Mouse (Mus musculus): ENCODE measurements around the gene Igsf21. TPM values are rescaled to one million over a fixed set of nuclear protein-coding genes. Genes with fewer than 3 reads are reported as not detected.

The Igsf21 gene
- polyA plus RNA-seq, 1 experiment: 0.35 TPM

- no peak for DNase-seq (ENCODE audit: low read depth)
These were observed 103.4 kb downstream of the Igsf21 start for GRCm38 (mm10) chr4:140143178-140143577.

GRCm38 (mm10) chr4:140140485-140140884 lies 106.1 kb downstream of the Igsf21 start:
- no peak for DNase-seq (ENCODE audit: low read depth)

GRCm38 (mm10) chr4:140138846-140139245 lies 107.7 kb downstream of the Igsf21 start:
- DNase-seq (ENCODE audit: low read depth): no peak

GRCm38 (mm10) chr4:140131625-140132321 lies 114.8 kb downstream of the Igsf21 start:
- DNase-seq (ENCODE audit: low read depth): no peak

GRCm38 (mm10) chr4:140131201-140131600 lies 115.4 kb downstream of the Igsf21 start:
- no peak for DNase-seq (ENCODE audit: low read depth)

- no peak for DNase-seq (ENCODE audit: low read depth)
These were observed 116.9 kb downstream of the Igsf21 start for GRCm38 (mm10) chr4:140129553-140130275.

GRCm38 (mm10) chr4:140128116-140128515 lies 118.5 kb downstream of the Igsf21 start:
- DNase-seq (ENCODE audit: low read depth): no peak

- DNase-seq (ENCODE audit: low read depth): no peak
These were observed 120.8 kb downstream of the Igsf21 start for GRCm38 (mm10) chr4:140125806-140126205.

GRCm38 (mm10) chr4:140122534-140122933 lies 124.0 kb downstream of the Igsf21 start:
- no peak for DNase-seq (ENCODE audit: low read depth)

GRCm38 (mm10) chr4:140117275-140117691 lies 129.3 kb downstream of the Igsf21 start:
- no peak for DNase-seq (ENCODE audit: low read depth)

GRCm38 (mm10) chr4:140115756-140116155 lies 130.8 kb downstream of the Igsf21 start:
- DNase-seq (ENCODE audit: low read depth): no peak

GRCm38 (mm10) chr4:140115053-140115452 lies 131.5 kb downstream of the Igsf21 start:
- DNase-seq (ENCODE audit: low read depth): no peak

- DNase-seq (ENCODE audit: low read depth): no peak
These were observed 132.7 kb downstream of the Igsf21 start for GRCm38 (mm10) chr4:140113690-140114475.

- no peak for DNase-seq (ENCODE audit: low read depth)
These were observed 137.0 kb downstream of the Igsf21 start for GRCm38 (mm10) chr4:140109626-140109948.

GRCm38 (mm10) chr4:140108871-140109625 lies 137.5 kb downstream of the Igsf21 start:
- no peak for DNase-seq (ENCODE audit: low read depth)

- DNase-seq (ENCODE audit: low read depth): no peak
These were observed 139.4 kb downstream of the Igsf21 start for GRCm38 (mm10) chr4:140107161-140107560.

GRCm38 (mm10) chr4:140104795-140105194 lies 141.8 kb downstream of the Igsf21 start:
- DNase-seq (ENCODE audit: low read depth): no peak

- no peak for DNase-seq (ENCODE audit: low read depth)
These were observed 143.1 kb downstream of the Igsf21 start for GRCm38 (mm10) chr4:140103341-140104027.

GRCm38 (mm10) chr4:140102581-140103200 lies 143.9 kb downstream of the Igsf21 start:
- no peak for DNase-seq (ENCODE audit: low read depth)

- no peak for DNase-seq (ENCODE audit: low read depth)
These were observed 145.5 kb downstream of the Igsf21 start for GRCm38 (mm10) chr4:140101106-140101505.

- no peak for DNase-seq (ENCODE audit: low read depth)
These were observed 146.4 kb downstream of the Igsf21 start for GRCm38 (mm10) chr4:140100141-140100540.
